Mouse (Mus musculus) hindbrain, embryonic 15.5 days (tissue): ENCODE measurements around the gene Ube2j1. TPM values are rescaled to one million over a fixed set of nuclear protein-coding genes. Genes with fewer than 3 reads are reported as not detected.

Experiments used
- ATAC-seq: fragments of 200-750 bp; cut with Nextera tagmentation; 2 replicates; pipeline ENCODE4 v1.8.0; 2017; ENCODE audit warnings: low read depth, moderate number of reproducible peaks, moderate TSS enrichment; ENCODE audit not compliant: low FRiP score
- H3K27ac ChIP-seq: fragments of 300-500 bp; sonication (generic); replicated peaks from 2 replicates; pipeline ENCODE4 v1.5.1; 2015; ENCODE audit warnings: mild to moderate bottlenecking, inconsistent platforms
- H3K27me3 ChIP-seq: fragments of 300-500 bp; sonication (generic); 2 replicates; pipeline ENCODE4 v1.6.1; 2015; ENCODE audit warnings: control low read depth, inconsistent platforms
- H3K36me3 ChIP-seq: fragments of 300-500 bp; sonication (generic); 2 replicates; pipeline ENCODE4 v1.6.1; 2015; ENCODE audit warnings: control low read depth, inconsistent platforms
- H3K4me1 ChIP-seq: fragments of 300-500 bp; sonication (generic); replicated peaks from 2 replicates; pipeline ENCODE4 v1.6.1; 2015; ENCODE audit warnings: control low read depth, inconsistent platforms
- H3K4me2 ChIP-seq: fragments of 300-500 bp; sonication (generic); 2 replicates; pipeline ENCODE4 v1.6.1; 2015; ENCODE audit warnings: moderate library complexity, mild to moderate bottlenecking, inconsistent platforms
- H3K4me3 ChIP-seq: fragments of 300-500 bp; sonication (generic); 2 replicates; pipeline ENCODE4 v1.5.1; 2015; ENCODE audit warnings: mild to moderate bottlenecking, inconsistent platforms
- H3K9ac ChIP-seq: fragments of 300-500 bp; sonication (generic); 2 replicates; pipeline ENCODE4 v1.6.1; 2015; ENCODE audit warnings: inconsistent platforms
- H3K9me3 ChIP-seq: fragments of 300-500 bp; sonication (generic); 2 replicates; pipeline ENCODE4 v1.6.1; 2016; ENCODE audit warnings: control low read depth, inconsistent platforms
- WGBS: fragments of 180-500 bp; shearing (Covaris S2); methylation state at CpG from one replicate; pipeline ENCODE4 v1.1.7; 2015; 5-methylcytosine and 5-hydroxymethylcytosine counted together
- polyA plus RNA-seq: library from polyadenylated mRNA; unstranded; fragments of >200 nt; fragmentation: Nextera tagmentation; extraction: Ambion mirVana; gene quantifications from 2 replicates; pipeline ENCODE4 v1.2.1, GENCODE M21; 2015

Ube2j1 gene
- polyA plus RNA-seq, 1 experiment from 2014 or later = 71.3 TPM

DNA sequence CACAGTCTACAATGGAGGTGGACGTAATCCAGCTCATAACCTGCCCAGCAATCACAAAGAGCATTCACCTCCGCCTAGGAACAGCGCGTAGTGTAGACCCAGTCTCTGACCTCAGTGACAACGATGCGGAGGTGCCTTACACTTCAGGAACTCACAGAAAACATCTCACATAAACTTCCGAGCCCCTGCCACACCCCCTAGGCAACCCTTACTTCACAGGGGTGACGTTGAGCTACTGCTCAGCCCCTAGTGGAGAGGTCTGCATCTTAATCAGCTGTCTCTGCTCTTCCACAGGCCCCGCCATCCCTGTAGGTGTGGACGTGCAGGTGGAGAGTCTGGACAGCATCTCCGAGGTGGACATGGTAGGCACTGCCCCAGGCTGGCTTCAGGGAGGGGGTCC lies 45.9 kb downstream of the Ube2j1 start:
- no peaks in the 10 kb centered on the region for H3K4me1 ChIP-seq
- H3K4me3 ChIP-seq = no peak overlapping the region
- no peak for ATAC-seq
- 82% methylated on average over 11 of the region's 11 CpGs for WGBS
- no peaks in the 10 kb centered on the region for H3K9me3 ChIP-seq
- H3K27me3 ChIP-seq = no peaks in the 10 kb centered on the region
- H3K4me2 ChIP-seq = no peak overlapping the region
- H3K27ac ChIP-seq = no peak overlapping the region
- no peaks in the 10 kb centered on the region for H3K36me3 ChIP-seq
- no peak overlapping the region for H3K9ac ChIP-seq

DNA sequence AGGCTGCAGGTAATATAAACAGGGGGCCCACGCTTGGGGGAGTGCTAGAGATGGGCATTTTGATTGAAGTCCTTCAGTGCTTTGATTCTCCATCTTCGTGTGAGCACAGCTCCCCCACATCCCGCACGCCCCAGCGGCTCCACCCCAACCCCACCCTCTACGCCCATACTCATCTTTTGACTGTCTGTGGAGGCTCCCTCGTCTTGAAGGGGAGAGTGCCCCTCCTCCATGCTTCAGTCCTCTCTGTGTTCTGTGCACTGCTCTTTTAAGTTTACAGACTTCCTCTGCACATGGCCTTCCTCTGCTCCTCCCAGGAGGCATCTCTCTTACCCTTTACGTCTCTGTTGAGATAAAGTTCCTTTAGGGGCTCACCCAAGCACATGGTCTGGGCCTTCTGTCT lies 46.5 kb downstream of the Ube2j1 start:
- no peaks in the 10 kb centered on the region for H3K4me1 ChIP-seq
- H3K9me3 ChIP-seq = no peaks in the 10 kb centered on the region
- no peak overlapping the region for H3K27ac ChIP-seq
- no peak for ATAC-seq
- WGBS = 71% methylated on average over 8 of the region's 8 CpGs
- H3K4me2 ChIP-seq = no peak overlapping the region
- H3K36me3 ChIP-seq = no peaks in the 10 kb centered on the region
- no peaks in the 10 kb centered on the region for H3K27me3 ChIP-seq
- H3K9ac ChIP-seq = no peak overlapping the region
- H3K4me3 ChIP-seq = no peak overlapping the region

DNA sequence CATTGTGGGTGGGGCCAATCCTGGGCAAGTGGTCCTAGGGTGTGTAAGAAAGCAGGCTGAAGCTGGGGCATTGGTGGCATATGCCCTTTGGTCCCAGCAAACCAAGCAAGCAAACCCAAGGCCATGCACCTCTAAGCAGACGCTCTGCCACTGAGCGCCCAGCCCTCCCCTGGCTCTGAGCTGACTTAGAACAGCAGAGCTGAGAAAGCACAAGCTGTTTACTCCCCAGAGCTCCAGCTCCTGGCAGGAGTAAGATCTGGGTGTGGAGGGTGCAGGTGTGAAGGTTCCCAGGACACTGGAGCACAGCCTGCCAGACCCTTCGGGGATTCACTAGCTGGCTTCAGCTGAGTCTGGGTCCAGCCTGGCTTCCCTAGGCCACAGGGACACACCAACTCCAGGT lies 47.3 kb downstream of the Ube2j1 start:
- whole genome bisulfite sequencing = 96% methylated on average over 3 of the region's 3 CpGs
- H3K4me2 ChIP-seq = no peak overlapping the region
- H3K9ac ChIP-seq = no peak overlapping the region
- no peaks in the 10 kb centered on the region for H3K36me3 ChIP-seq
- ATAC-seq = no peak
- no peak overlapping the region for H3K27ac ChIP-seq
- H3K27me3 ChIP-seq = no peaks in the 10 kb centered on the region
- H3K9me3 ChIP-seq = no peaks in the 10 kb centered on the region
- no peaks in the 10 kb centered on the region for H3K4me1 ChIP-seq
- no peak overlapping the region for H3K4me3 ChIP-seq

DNA sequence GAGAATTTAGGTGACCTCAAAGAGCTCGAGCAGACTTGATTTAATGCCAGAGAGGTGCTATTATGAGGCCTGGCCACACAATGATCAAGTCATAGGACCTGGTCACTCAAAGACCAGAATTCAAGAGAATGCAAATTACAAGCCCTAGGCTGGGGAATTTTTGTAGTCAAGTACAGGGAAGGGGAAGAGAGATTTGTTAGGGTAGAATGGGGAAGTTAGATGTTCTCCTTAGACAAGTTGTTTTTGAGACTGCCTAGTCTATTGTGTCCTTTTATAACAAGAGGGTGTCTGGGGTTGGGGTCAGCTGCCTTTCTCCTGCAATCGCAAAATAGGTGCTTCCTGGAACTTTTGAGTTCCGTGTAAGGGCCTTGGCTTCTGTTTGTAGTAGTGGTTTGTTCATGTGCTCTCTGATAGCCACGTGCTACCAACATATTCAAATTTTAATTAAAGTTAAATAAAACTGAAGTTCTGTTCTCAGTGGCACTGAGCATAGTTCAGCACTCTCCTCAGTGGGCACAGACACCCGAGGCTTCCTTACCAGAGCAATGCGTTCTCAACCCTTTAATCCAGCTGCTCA lies 68.0 kb downstream of the Ube2j1 start:
- Histone ChIP-seq H3K27ac (no peak overlapping the region), H3K27me3 (no peaks in the 10 kb centered on the region), H3K4me1 (no peaks in the 10 kb centered on the region), H3K4me2 (no peak overlapping the region), H3K36me3 (no peaks in the 10 kb centered on the region), H3K9me3 (no peaks in the 10 kb centered on the region), H3K4me3 (no peak overlapping the region), H3K9ac (no peak overlapping the region)
- WGBS = 78% methylated on average over 6 of the region's 6 CpGs
- ATAC-seq = no peak

Other genes with a start within 250 kb of the Ube2j1 start
- 108 and 122 TPM in 2 replicates for gene Lyrm2, start 231.2 kb upstream of the Ube2j1 start, polyA plus RNA-seq
- gene Ankrd6, start 80.6 kb upstream of the Ube2j1 start, polyA plus RNA-seq = 23.4 and 26.9 TPM in 2 replicates
- gene Rragd, start 48.4 kb upstream of the Ube2j1 start, polyA plus RNA-seq = 32.5 and 37.1 TPM in 2 replicates
- gene Gabrr2, start 31.6 kb downstream of the Ube2j1 start, polyA plus RNA-seq = 0.28 and 0.34 TPM in 2 replicates
- gene Gabrr1, start 101.1 kb downstream of the Ube2j1 start, polyA plus RNA-seq = 0.23 and 0.25 TPM in 2 replicates
- 2.4 and 2.5 TPM in 2 replicates for gene Pm20d2, start 158.3 kb downstream of the Ube2j1 start, polyA plus RNA-seq
- 60.7 and 65.2 TPM in 2 replicates for gene Srsf12, start 177.6 kb downstream of the Ube2j1 start, polyA plus RNA-seq